Mouse (Mus musculus) liver, embryonic 11.5 days (tissue): ENCODE data around the gene Tmem132c. TPM values are rescaled to one million over a fixed set of nuclear protein-coding genes. Genes with fewer than 3 reads are reported as not detected.

ENCODE experiments used
- ATAC-seq: fragments of 200-750 bp; cut with Nextera tagmentation; replicated peaks from 2 replicates; pipeline ENCODE4 v1.8.0; 2017; ENCODE audit warnings: moderate number of reproducible peaks, mild to moderate bottlenecking, moderate TSS enrichment, moderate library complexity; ENCODE audit not compliant: low FRiP score
- DNase-seq: peaks from one replicate; pipeline ENCODE4 v3.0.0-alpha.2; 2017; ENCODE audit warnings: low spot score
- H3K27ac ChIP-seq: fragments of 300-500 bp; sonication (generic); 2 replicates; pipeline ENCODE4 v1.5.1; 2014; ENCODE audit warnings: mild to moderate bottlenecking, low read depth, low read length, control low read depth
- H3K27me3 ChIP-seq: fragments of 300-500 bp; sonication (generic); replicated peaks from 2 replicates; pipeline ENCODE4 v1.6.1; 2014; ENCODE audit warnings: low read length, mixed read lengths; ENCODE audit not compliant: control insufficient read depth, insufficient read depth
- H3K36me3 ChIP-seq: fragments of 300-500 bp; sonication (generic); 2 replicates; pipeline ENCODE4 v1.6.1; 2014; ENCODE audit warnings: mild to moderate bottlenecking, low read length, moderate library complexity, mixed read lengths; ENCODE audit not compliant: control insufficient read depth, insufficient read depth
- H3K4me1 ChIP-seq: fragments of 300-500 bp; sonication (generic); replicated peaks from 2 replicates; pipeline ENCODE4 v1.6.1; 2014; ENCODE audit warnings: low read length, mixed read lengths; ENCODE audit not compliant: control insufficient read depth, insufficient read depth
- H3K4me2 ChIP-seq: fragments of 300-500 bp; sonication (generic); 2 replicates; pipeline ENCODE4 v1.6.1; 2014; ENCODE audit warnings: mild to moderate bottlenecking, control low read depth, moderate library complexity
- H3K4me3 ChIP-seq: fragments of 300-500 bp; sonication (generic); 2 replicates; pipeline ENCODE4 v1.5.1; 2014; ENCODE audit warnings: low read depth, low read length, control low read depth
- H3K9ac ChIP-seq: fragments of 300-500 bp; sonication (generic); 2 replicates; pipeline ENCODE4 v1.6.1; 2014; ENCODE audit warnings: low read depth, low read length, control low read depth
- H3K9me3 ChIP-seq: fragments of 300-500 bp; sonication (generic); 2 replicates; pipeline ENCODE4 v1.6.1; 2016; ENCODE audit warnings: low read length, inconsistent platforms, mixed read lengths; ENCODE audit not compliant: control insufficient read depth
- WGBS: fragments of 180-500 bp; shearing (Covaris S2); extraction: QIAGEN DNeasy Blood & Tissue Kit; methylation state at CpG from one replicate; pipeline ENCODE4 v1.1.7; 2014; 5-methylcytosine and 5-hydroxymethylcytosine counted together
- polyA plus RNA-seq: library from polyadenylated mRNA; unstranded; fragments of >200 nt; fragmentation: Nextera tagmentation; extraction: Ambion mirVana; gene quantifications from 2 replicates; pipeline ENCODE4 v1.2.1, GENCODE M21; 2014

The Tmem132c gene
- polyA plus RNA-seq, 1 experiment from 2014 or later, result 2.8 TPM

- Histone ChIP-seq H3K4me2 (no peak overlapping the region), H3K4me1 (no peaks in the 10 kb centered on the region), H3K4me3 (no peak overlapping the region), H3K9ac (no peak overlapping the region), H3K36me3 (no peaks in the 10 kb centered on the region), H3K27me3 (peaks cover 2% of the 10 kb centered on the region; the same call in 1 of the 2 replicates), H3K9me3 (no peaks in the 10 kb centered on the region), H3K27ac (no peak overlapping the region)
- DNase-seq, result peak; percentile 57
- 10% methylated on average over 11 of the region's 11 CpGs for WGBS
- no peak; the same call in 1 of the 2 replicates for ATAC-seq
Observed at GRCm38 (mm10) chr5:127235203-127235602, 6.4 kb upstream of the Tmem132c start.

- no peak overlapping the region for H3K27ac ChIP-seq
- DNase-seq, result no peak
- H3K36me3 ChIP-seq, result no peaks in the 10 kb centered on the region
- no peak overlapping the region for H3K4me2 ChIP-seq
- no peak for ATAC-seq
- peaks cover 47% of the 10 kb centered on the region for H3K27me3 ChIP-seq
- no peaks in the 10 kb centered on the region for H3K9me3 ChIP-seq
- 46% methylated on average over 7 of the region's 7 CpGs for WGBS
- no peaks in the 10 kb centered on the region; the same call in 1 of the 2 replicates for H3K4me1 ChIP-seq
- H3K4me3 ChIP-seq, result no peak overlapping the region
- H3K9ac ChIP-seq, result no peak overlapping the region
Observed at GRCm38 (mm10) chr5:127239706-127240105, 1.9 kb upstream of the Tmem132c start.

GRCm38 (mm10) chr5:127240646-127241045 is 962 bp upstream of the Tmem132c start:
- Histone ChIP-seq H3K27ac (no peak overlapping the region), H3K4me1 (no peaks in the 10 kb centered on the region; the same call in 1 of the 2 replicates), H3K4me3 (no peak overlapping the region), H3K9me3 (no peaks in the 10 kb centered on the region), H3K9ac (no peak overlapping the region), H3K36me3 (no peaks in the 10 kb centered on the region), H3K27me3 (peaks cover 49% of the 10 kb centered on the region), H3K4me2 (no peak overlapping the region)
- ATAC-seq, result no peak
- WGBS, result 9% methylated on average over 4 of the region's 4 CpGs
- DNase-seq, result no peak

DNA sequence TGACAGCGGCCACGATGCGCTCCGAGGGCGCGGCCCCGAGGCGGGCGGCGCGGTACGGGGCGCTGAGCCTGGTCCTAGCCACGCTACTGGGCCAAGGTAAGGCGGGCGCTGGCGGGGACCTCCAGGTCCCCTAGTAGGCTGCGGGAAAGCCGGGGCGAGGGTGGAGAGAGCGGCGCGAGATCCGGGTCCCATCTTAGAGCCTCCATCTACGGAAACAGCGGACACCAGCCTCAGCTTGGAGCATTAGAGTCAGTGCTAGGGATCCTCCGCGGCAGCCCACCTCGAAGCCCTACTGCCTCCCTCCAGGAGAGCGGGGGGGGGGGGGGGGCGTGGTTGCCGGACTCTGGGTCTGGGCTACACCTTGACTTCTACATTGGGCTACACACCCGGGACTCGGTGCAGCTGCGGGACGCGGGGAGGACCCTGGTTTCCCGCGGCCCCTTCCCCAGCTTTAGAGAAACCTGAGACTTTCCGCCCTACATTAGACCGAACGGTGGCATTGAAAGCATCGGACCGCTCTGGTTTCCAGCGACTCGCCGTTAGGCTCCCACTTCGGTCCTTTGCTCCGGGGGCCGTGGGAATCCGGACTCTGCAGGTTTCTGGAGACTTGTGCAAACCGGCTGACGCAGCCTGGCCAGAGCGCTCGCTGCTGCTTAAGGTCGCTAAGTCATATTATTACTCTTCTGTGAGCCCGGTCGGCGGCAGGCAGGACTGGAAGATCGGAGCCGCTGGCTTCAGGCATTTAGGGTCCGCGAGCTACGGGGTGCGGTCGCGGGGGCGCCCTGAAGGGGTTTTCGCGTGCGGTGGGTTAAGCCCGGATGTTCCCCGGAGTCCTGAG is 536 bp downstream of the Tmem132c start:
- Histone ChIP-seq H3K9me3 (no peaks in the 10 kb centered on the region), H3K4me3 (peak overlapping the region; percentile 54), H3K27ac (no peak overlapping the region), H3K4me2 (peak overlapping the region; percentile 72), H3K4me1 (no peaks in the 10 kb centered on the region; the same call in 1 of the 2 replicates), H3K9ac (no peak overlapping the region), H3K36me3 (no peaks in the 10 kb centered on the region), H3K27me3 (peaks cover 49% of the 10 kb centered on the region)
- ATAC-seq (peak; percentile 66), DNase-seq (peak; percentile 37)
- 2% methylated on average over 62 of the region's 73 CpGs for WGBS

- Histone ChIP-seq H3K9ac (no peak overlapping the region), H3K27me3 (peaks cover 49% of the 10 kb centered on the region), H3K4me1 (no peaks in the 10 kb centered on the region; the same call in 1 of the 2 replicates), H3K4me2 (peak overlapping the region; percentile 72), H3K4me3 (peak overlapping the region; percentile 54), H3K36me3 (no peaks in the 10 kb centered on the region), H3K9me3 (no peaks in the 10 kb centered on the region), H3K27ac (no peak overlapping the region)
- DNase-seq (no peak), ATAC-seq (no peak)
- WGBS, result 4% methylated on average over 13 of the region's 13 CpGs
Observed at GRCm38 (mm10) chr5:127242763-127243160, 1.2 kb downstream of the Tmem132c start.

- H3K4me3 ChIP-seq, result peak overlapping the region; percentile 54
- DNase-seq (no peak), ATAC-seq (no peak)
- H3K27ac ChIP-seq, result no peak overlapping the region
- no peak overlapping the region for H3K9ac ChIP-seq
- H3K27me3 ChIP-seq, result peaks cover 49% of the 10 kb centered on the region
- 2% methylated on average over 16 of the region's 16 CpGs for WGBS
- no peaks in the 10 kb centered on the region for H3K36me3 ChIP-seq
- H3K4me2 ChIP-seq, result peak overlapping the region; percentile 38
- H3K4me1 ChIP-seq, result no peaks in the 10 kb centered on the region; the same call in 1 of the 2 replicates
- H3K9me3 ChIP-seq, result no peaks in the 10 kb centered on the region
Observed at GRCm38 (mm10) chr5:127243209-127243608, 1.6 kb downstream of the Tmem132c start.

DNA sequence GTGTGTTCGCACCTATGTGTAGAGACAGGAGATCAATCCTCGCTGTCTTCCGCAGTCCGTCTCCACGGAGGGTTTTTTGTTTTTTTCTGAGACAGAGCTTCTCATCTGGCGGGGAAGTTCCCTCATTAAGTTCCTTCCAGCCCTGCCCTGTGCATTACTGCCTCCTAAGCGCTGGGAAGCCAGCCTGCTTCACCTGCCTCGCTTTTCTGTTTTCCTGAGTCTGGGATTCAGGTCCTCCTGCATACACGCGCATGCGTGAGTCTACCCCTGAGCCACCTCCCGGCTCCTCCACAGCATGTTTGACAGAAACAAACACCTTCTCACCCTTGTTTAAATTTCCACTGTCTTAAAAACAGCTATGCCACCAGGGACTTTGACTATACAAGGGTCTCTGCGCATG is 2.0 kb downstream of the Tmem132c start:
- DNase-seq, result no peak
- no peak for ATAC-seq
- Histone ChIP-seq H3K4me2 (peak overlapping the region; percentile 38), H3K36me3 (no peaks in the 10 kb centered on the region), H3K27ac (no peak overlapping the region), H3K27me3 (peaks cover 49% of the 10 kb centered on the region), H3K4me3 (peak overlapping the region; percentile 54), H3K4me1 (no peaks in the 10 kb centered on the region; the same call in 1 of the 2 replicates), H3K9me3 (no peaks in the 10 kb centered on the region), H3K9ac (no peak overlapping the region)
- WGBS, result 11% methylated on average over 13 of the region's 13 CpGs

- Histone ChIP-seq H3K27me3 (no peaks in the 10 kb centered on the region), H3K9me3 (no peaks in the 10 kb centered on the region), H3K4me3 (no peak overlapping the region), H3K9ac (no peak overlapping the region), H3K36me3 (no peaks in the 10 kb centered on the region), H3K4me1 (no peaks in the 10 kb centered on the region), H3K4me2 (no peak overlapping the region), H3K27ac (no peak overlapping the region)
- WGBS, result 49% methylated on average over 2 of the region's 2 CpGs
- no peak for DNase-seq
- no peak for ATAC-seq
Observed at GRCm38 (mm10) chr5:127253263-127253662, 11.7 kb downstream of the Tmem132c start.
